Mouse (Mus musculus): ENCODE measurements at regions not wholly inside any gene's neighbourhood (a gene's known extent, or its start where the extent isn't known, plus 50 kb on each side); places are given as distances from the start of the nearest gene placed in this dataset.

GRCm38 (mm10) chr16:30155486-30156246, 91.5 kb downstream of the Hes1 start:
- intact Hi-C loops (cut with DNase I): no loop called here

GRCm38 (mm10) chr16:30158184-30158583, 94.0 kb downstream of the Hes1 start:
- intact Hi-C loops (cut with DNase I): no loop called here
- DNase-seq (ENCODE audit: low spot score in 2 of 2): no peak

More at GRCm38 (mm10) chr16:30155486-30156246, 91.5 kb downstream of the Hes1 start:
- no peak for DNase-seq (ENCODE audit: low spot score in 2 of 2)

GRCm38 (mm10) chr16:30160399-30160798, 96.2 kb downstream of the Hes1 start:
- intact Hi-C loops (cut with DNase I): no loop called here
- DNase-seq (ENCODE audit: low spot score in 2 of 2): no peak

DNA sequence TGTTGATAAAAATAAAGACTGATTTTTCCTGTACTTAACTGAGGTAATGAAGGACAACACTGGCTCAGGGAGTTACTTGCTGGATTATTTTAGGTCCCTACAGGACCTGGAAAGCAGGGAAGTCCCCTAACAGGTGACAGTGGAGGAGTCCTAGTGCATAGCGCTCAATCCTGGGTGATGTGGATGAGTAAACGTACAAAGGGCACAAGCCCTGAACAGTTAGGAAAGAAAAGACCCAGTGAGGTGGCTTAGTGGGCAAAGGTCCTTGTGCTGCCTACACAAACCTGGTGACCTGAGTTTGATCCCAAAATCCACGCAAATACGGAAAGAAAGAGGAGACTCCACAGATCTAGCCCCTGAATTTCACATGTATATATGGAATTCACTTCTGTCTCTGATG, 99.1 kb downstream of the Hes1 start:
- DNase-seq (ENCODE audit: low spot score in 2 of 2): no peak
- intact Hi-C loops (cut with DNase I): no loop called here

DNA sequence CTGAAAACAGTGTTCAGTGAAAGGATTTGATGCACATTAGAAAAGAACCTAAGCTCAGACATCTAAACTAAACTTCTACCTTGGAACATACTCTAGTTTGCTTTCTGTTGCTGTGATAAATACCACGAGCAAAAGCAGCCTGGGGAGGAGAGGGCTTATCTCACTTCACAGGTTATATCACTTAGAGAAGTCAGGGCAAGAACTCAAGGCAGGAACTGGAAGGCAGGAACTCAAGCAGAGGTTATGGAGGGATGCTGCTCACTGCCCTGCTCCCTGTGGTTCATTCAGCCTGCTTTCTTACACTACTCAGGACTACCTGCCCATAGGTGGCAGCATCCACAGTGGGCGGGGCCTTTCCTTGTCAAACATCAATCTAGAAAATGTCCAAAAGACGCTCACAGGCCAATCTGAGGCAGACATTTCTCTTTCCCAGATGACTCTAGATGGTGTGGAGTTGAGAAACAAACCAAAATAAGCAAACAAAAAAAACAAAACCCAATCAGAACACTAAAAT, 101.5 kb downstream of the Hes1 start:
- no peak for DNase-seq (ENCODE audit: low spot score in 2 of 2)
- intact Hi-C loops (cut with DNase I): no loop called here

GRCm38 (mm10) chr16:30171381-30172079, 95.8 kb downstream of the Cpn2 start:
- intact Hi-C loops (cut with DNase I): no loop called here
- DNase-seq (ENCODE audit: low spot score in 2 of 2): peak in 1 of 2 experiments; percentile 51

DNA sequence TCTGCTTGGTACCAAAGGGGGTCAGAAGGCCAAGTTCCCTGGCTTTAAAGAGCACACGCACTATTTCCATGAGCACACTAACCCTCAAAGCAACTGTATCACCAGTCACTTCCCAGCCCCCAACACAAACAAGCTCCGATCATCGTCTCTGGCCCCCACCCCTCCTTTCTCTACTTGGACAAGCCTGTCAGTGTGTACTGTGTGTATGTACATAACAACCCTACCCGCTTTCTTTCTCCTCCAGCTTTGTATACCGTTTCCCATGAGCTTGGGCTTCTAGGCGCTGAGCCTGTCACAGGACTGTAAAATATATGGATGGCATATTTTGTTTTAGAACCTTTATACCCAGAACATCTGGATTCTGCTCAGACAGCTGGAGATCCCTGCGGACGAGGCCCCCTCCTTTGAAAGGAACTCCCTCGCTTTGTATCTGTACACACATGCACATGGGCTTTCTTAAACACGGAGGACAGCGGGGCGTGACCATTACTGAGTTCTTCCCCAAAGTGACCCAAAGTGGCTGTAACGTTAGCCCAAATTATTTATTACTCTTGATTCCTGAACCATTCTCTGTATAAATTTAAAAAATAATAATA, 95.1 kb downstream of the Cpn2 start:
- no peak for DNase-seq (ENCODE audit: low spot score in 2 of 2)

DNA sequence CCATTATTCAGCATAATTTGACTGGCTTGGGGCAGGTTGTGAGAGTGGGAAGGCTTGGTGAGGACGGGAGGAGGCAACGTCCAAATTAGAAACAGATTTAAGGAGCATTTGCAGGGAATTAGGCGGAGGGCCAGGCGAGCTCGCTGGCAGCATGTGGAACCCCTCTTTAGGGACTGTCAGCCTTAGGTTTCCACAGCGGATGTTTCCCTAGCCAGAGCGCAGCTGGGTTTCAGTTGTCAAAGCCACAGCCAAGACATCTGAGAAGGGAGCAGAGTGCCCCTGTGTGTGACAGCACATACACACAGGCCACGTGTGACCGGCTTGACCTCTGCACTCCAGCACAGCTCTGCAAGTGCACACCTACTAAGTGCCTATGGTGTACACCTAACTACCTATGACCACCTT, 94.5 kb downstream of the Cpn2 start:
- intact Hi-C loops (cut with DNase I): no loop called here
- DNase-seq (ENCODE audit: low spot score in 2 of 2): peak in 1 of 2 experiments; percentile 77

More for the DNA sequence above, 95.1 kb downstream of the Cpn2 start:
- intact Hi-C loops (cut with DNase I): no loop called here

DNA sequence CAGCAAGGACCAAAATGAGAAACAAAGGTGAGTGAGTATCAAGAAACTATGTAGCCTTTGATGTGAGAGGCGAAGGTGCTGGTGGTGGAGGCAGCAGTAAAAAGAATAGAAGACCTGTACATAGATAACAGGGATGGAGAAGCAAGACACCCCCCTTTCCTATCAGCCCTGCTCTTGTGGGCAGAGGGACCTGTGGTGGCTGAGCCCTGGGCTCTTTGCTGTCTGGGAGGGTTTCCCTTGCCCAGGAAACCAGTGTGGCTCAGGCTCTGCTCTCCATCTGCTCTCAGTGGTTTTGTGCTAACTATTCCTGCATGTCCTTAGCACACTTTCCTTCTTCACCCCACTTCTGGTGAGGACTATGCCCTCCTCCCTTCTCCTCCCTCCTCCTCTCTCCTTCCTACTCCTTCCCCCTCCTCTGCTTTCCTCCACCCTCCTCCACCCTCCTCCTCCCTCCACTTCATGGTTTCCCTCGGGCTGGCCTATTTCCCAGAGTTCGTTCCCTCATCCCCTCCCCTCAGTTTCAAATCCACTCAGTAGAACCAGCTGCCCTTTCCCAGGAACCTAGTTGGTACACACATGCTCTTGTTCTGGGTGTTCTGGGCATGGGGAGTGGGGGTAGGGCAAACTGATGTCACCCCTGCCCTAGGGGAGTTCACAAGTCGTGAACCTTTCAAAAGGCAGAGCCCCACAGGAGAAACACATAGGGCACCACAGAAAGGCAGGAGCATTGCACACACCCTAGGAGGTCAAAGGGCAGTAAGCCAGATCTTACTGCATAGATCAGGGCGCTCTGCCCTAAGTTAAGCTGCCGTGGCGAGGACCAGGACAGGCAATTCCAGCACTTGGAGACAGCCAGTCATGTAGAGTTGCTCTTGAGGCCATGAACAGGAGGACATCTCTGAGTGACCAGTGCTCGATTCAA, 93.1 kb downstream of the Cpn2 start:
- intact Hi-C loops (cut with DNase I): no loop called here
- DNase-seq (ENCODE audit: low spot score in 2 of 2): no peak

GRCm38 (mm10) chr16:30176306-30176705, 91.0 kb downstream of the Cpn2 start:
- intact Hi-C loops (cut with DNase I): no loop called here

DNA sequence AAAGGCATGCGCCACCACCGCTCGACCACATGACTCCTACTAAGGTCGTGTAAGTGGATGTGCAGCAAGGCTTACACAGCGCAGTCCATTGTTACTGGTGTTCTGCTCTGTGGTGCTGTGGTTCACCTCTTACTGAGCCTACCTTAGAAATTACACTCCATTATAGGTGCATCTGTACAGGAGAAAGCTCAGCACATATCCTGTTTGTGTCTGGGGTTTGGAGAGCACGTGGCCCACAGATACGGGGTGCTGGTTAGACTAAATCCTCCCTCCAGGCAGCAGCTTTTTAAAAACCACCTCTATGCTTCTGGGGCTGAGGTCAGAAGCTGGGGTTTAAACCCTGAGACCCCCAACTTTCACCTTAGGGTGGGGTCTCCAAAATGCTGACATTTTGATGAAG, 89.5 kb downstream of the Cpn2 start:
- intact Hi-C loops (cut with DNase I): no loop called here
- no peak for DNase-seq (ENCODE audit: low spot score in 2 of 2)

More at GRCm38 (mm10) chr16:30176306-30176705, 91.0 kb downstream of the Cpn2 start:
- DNase-seq (ENCODE audit: low spot score in 2 of 2): no peak

GRCm38 (mm10) chr16:30178596-30178995, 88.7 kb downstream of the Cpn2 start:
- DNase-seq (ENCODE audit: low spot score in 2 of 2): no peak
- intact Hi-C loops (cut with DNase I): no loop called here

DNA sequence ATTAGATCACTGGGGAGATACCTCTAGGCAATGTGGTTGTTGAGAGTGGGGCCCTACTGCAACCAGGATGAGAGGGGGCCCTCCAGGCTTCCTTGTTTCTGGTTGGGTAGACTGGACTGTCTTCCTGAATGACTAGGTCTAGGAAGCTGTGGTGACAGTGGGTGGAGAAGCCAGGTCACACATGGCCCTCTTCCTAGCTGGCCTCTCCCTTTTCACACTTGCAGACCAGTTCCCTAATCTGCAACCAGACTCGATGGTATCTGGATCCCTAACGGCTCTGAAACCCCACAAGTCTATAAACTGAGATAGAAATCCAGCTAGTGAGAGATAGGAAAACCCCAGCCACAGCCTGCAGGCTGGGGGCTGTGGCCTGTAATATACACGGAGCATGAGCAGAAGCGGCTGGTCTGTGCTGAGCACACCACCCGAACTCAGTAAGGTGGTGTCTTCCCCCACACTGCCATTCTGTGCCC, 87.8 kb downstream of the Cpn2 start:
- DNase-seq (ENCODE audit: low spot score in 2 of 2): no peak
- intact Hi-C loops (cut with DNase I): no loop called here

DNA sequence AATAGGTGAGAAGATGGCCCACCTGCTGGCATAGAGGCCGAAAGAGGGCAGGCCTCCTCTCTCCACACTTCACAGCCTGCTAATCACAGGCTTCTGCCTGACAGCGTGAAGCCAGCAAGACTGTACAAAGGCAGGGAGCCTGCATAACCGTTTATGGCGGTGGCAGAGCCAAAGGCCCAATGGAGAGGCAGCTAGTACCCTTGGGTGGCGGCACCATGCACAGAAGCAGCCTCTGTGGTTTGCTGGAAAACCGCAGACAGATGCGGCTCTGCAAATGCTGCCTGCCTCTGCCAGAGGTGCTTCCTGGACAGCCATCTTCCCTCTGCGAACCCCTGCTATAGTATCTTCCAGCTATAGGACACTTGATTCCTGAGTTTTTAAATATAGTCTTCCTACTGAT, 86.2 kb downstream of the Cpn2 start:
- no peak for DNase-seq (ENCODE audit: low spot score in 2 of 2)
- intact Hi-C loops (cut with DNase I): no loop called here

DNA sequence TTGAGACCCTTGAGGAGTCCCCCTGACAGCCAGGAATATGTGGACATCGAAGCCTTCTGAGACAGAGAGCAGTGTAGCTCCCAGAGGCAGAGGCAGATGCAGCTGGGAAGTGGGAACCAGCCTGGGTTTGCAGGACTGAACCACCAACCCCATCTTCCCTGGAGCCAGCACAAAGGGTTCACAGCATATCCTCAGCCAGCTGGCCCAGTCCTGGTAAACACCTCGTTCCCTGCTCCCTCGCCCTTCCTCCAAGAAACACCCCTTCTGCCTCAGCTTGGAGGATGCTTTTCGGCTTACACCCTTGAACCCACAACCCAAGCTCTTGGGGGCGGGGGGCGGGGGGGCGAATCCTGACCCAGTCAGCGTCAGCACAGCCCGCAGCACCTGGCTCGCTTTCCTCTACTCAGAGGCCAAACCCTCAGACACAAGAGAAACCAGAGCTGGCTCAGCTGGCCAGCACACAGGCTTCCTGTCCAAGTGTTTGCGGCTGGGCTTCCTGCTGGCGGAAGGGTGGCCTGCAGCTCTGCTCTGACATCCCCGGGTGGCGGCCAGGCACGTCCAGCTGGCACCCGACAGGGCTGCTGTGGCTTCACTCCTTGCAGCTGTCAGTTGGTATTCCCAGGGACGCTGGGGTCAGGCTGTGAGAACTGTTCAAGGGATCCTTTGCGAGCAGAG, 82.6 kb downstream of the Cpn2 start:
- DNase-seq (ENCODE audit: low spot score in 2 of 2): peak; percentile 61 to 66
- intact Hi-C loops (cut with DNase I): no loop called here

DNA sequence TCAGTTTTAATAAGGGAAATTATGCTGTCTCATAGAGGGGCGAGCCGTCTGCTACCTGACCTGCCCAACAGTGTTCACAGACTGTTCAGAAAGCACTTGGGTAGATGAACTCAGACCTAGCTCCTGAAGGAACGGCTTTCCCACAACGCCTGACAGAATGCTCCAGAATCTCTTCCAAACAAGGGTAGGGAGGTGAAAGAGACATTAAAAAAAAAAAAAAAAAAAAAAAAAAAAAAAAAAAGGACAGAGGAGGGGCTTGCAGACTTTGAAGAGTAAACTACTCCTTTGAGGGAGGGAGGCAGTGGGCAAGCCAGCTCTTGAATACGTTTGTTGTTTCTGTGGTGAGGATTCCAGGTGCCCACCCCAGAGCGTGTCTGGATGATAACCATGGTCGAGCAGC, 81.6 kb downstream of the Cpn2 start:
- no peak for DNase-seq (ENCODE audit: low spot score in 2 of 2)
- intact Hi-C loops (cut with DNase I): no loop called here

GRCm38 (mm10) chr16:30186201-30186700, 81.0 kb downstream of the Cpn2 start:
- intact Hi-C loops (cut with DNase I): no loop called here
- no peak for DNase-seq (ENCODE audit: low spot score in 2 of 2)

- intact Hi-C loops (cut with DNase I): no loop called here
- DNase-seq (ENCODE audit: low spot score in 2 of 2): no peak
Observed at GRCm38 (mm10) chr16:30186701-30187270, 80.5 kb downstream of the Cpn2 start.

Data from left cerebral cortex, postnatal 25 days (tissue).